Mouse (Mus musculus): ENCODE data around the gene Rsrc1. TPM values are rescaled to one million over a fixed set of nuclear protein-coding genes. Genes with fewer than 3 reads are reported as not detected.
"Not testable (repeated sequence)": the region's sequence is repeated elsewhere in the genome, so short reads cannot be mapped to it uniquely, and the experiment has no call there.

The Rsrc1 gene
- polyA plus RNA-seq, 1 experiment from 2014 or later: 47.8 TPM

GRCm38 (mm10) chr3:67059755-67060154 is 78.6 kb downstream of the Rsrc1 start:
- ATAC-seq (ENCODE audit: low FRiP score) (no peak), DNase-seq (ENCODE audit: low spot score) (no peak)
- Histone ChIP-seq H3K27me3 (ENCODE audit: control insufficient read depth, insufficient read depth, low read length) (no peaks in the 10 kb centered on the region), H3K9me3 (ENCODE audit: control insufficient read depth, low read length) (no peaks in the 10 kb centered on the region), H3K27ac (ENCODE audit: low read depth, low read length) (no peak overlapping the region), H3K4me1 (replicated peaks; ENCODE audit: control insufficient read depth, insufficient read depth, low read length) (no peaks in the 10 kb centered on the region), H3K36me3 (ENCODE audit: control insufficient read depth, insufficient read depth, low read length) (no peaks in the 10 kb centered on the region), H3K4me2 (replicated peaks; ENCODE audit: low read depth, low read length) (no peak overlapping the region), H3K4me3 (ENCODE audit: low read depth, low read length) (no peak overlapping the region), H3K9ac (ENCODE audit: low read depth, low read length) (no peak overlapping the region)
- WGBS: 99% methylated on average over 2 of the region's 2 CpGs

- no peaks in the 10 kb centered on the region for H3K27me3 ChIP-seq (ENCODE audit: control insufficient read depth, insufficient read depth, low read length)
- no peaks in the 10 kb centered on the region for H3K36me3 ChIP-seq (ENCODE audit: control insufficient read depth, insufficient read depth, low read length)
- DNase-seq (ENCODE audit: low spot score) (no peak), ATAC-seq (ENCODE audit: low FRiP score) (no peak)
- no peaks in the 10 kb centered on the region for H3K4me1 ChIP-seq (replicated peaks; ENCODE audit: control insufficient read depth, insufficient read depth, low read length)
- H3K9ac ChIP-seq (ENCODE audit: low read depth, low read length): no peak overlapping the region
- no peaks in the 10 kb centered on the region for H3K9me3 ChIP-seq (ENCODE audit: control insufficient read depth, low read length)
- H3K4me3 ChIP-seq (ENCODE audit: low read depth, low read length): no peak overlapping the region
- 85% methylated on average over 11 of the region's 11 CpGs for WGBS
- no peak overlapping the region for H3K4me2 ChIP-seq (replicated peaks; ENCODE audit: low read depth, low read length)
- H3K27ac ChIP-seq (ENCODE audit: low read depth, low read length): no peak overlapping the region
Observed at GRCm38 (mm10) chr3:67070575-67071488, 89.6 kb downstream of the Rsrc1 start.

GRCm38 (mm10) chr3:67073653-67074052 is 92.5 kb downstream of the Rsrc1 start:
- not testable (repeated sequence) for H3K27ac ChIP-seq (ENCODE audit: low read depth, low read length); H3K36me3 ChIP-seq (ENCODE audit: control insufficient read depth, insufficient read depth, low read length); H3K4me2 ChIP-seq (replicated peaks; ENCODE audit: low read depth, low read length); H3K4me1 ChIP-seq (replicated peaks; ENCODE audit: control insufficient read depth, insufficient read depth, low read length); H3K9me3 ChIP-seq (ENCODE audit: control insufficient read depth, low read length); H3K9ac ChIP-seq (ENCODE audit: low read depth, low read length); H3K4me3 ChIP-seq (ENCODE audit: low read depth, low read length); H3K27me3 ChIP-seq (ENCODE audit: control insufficient read depth, insufficient read depth, low read length)
- 0 out of 2 replicates have a peak, but pooled peaks have one; percentile 12 for ATAC-seq (ENCODE audit: low FRiP score)
- peak; percentile 15 for DNase-seq (ENCODE audit: low spot score)

- H3K4me2 ChIP-seq (replicated peaks; ENCODE audit: low read depth, low read length): no peak overlapping the region
Observed at GRCm38 (mm10) chr3:67075484-67075883, 94.3 kb downstream of the Rsrc1 start.

GRCm38 (mm10) chr3:67084742-67085141 is 103.6 kb downstream of the Rsrc1 start:
- WGBS: 87% methylated on average over 1 of the region's 1 CpGs
- H3K9me3 ChIP-seq (ENCODE audit: control insufficient read depth, low read length): no peaks in the 10 kb centered on the region
- H3K27me3 ChIP-seq (ENCODE audit: control insufficient read depth, insufficient read depth, low read length): no peaks in the 10 kb centered on the region
- no peak overlapping the region for H3K4me2 ChIP-seq (replicated peaks; ENCODE audit: low read depth, low read length)
- ATAC-seq (ENCODE audit: low FRiP score) (no peak), DNase-seq (ENCODE audit: low spot score) (no peak)
- H3K27ac ChIP-seq (ENCODE audit: low read depth, low read length): no peak overlapping the region
- no peak overlapping the region for H3K9ac ChIP-seq (ENCODE audit: low read depth, low read length)
- H3K4me1 ChIP-seq (replicated peaks; ENCODE audit: control insufficient read depth, insufficient read depth, low read length): no peaks in the 10 kb centered on the region
- H3K36me3 ChIP-seq (ENCODE audit: control insufficient read depth, insufficient read depth, low read length): no peaks in the 10 kb centered on the region
- no peak overlapping the region for H3K4me3 ChIP-seq (ENCODE audit: low read depth, low read length)

More at GRCm38 (mm10) chr3:67075484-67075883, 94.3 kb downstream of the Rsrc1 start:
- no peaks in the 10 kb centered on the region for H3K27me3 ChIP-seq (ENCODE audit: control insufficient read depth, insufficient read depth, low read length)
- no peak overlapping the region for H3K9ac ChIP-seq (ENCODE audit: low read depth, low read length)
- no peak for ATAC-seq (ENCODE audit: low FRiP score)
- 91% methylated on average over 2 of the region's 2 CpGs for WGBS
- H3K36me3 ChIP-seq (ENCODE audit: control insufficient read depth, insufficient read depth, low read length): no peaks in the 10 kb centered on the region
- no peak overlapping the region for H3K4me3 ChIP-seq (ENCODE audit: low read depth, low read length)
- no peaks in the 10 kb centered on the region for H3K9me3 ChIP-seq (ENCODE audit: control insufficient read depth, low read length)
- DNase-seq (ENCODE audit: low spot score): no peak
- H3K27ac ChIP-seq (ENCODE audit: low read depth, low read length): no peak overlapping the region
- H3K4me1 ChIP-seq (replicated peaks; ENCODE audit: control insufficient read depth, insufficient read depth, low read length): no peaks in the 10 kb centered on the region

GRCm38 (mm10) chr3:67108428-67108827 is 127.2 kb downstream of the Rsrc1 start:
- Histone ChIP-seq H3K9ac (ENCODE audit: low read depth, low read length) (no peak overlapping the region), H3K4me3 (ENCODE audit: low read depth, low read length) (no peak overlapping the region), H3K4me1 (replicated peaks; ENCODE audit: control insufficient read depth, insufficient read depth, low read length) (no peaks in the 10 kb centered on the region), H3K27me3 (ENCODE audit: control insufficient read depth, insufficient read depth, low read length) (no peaks in the 10 kb centered on the region), H3K4me2 (replicated peaks; ENCODE audit: low read depth, low read length) (no peak overlapping the region), H3K36me3 (ENCODE audit: control insufficient read depth, insufficient read depth, low read length) (no peaks in the 10 kb centered on the region), H3K27ac (ENCODE audit: low read depth, low read length) (no peak overlapping the region), H3K9me3 (ENCODE audit: control insufficient read depth, low read length) (no peaks in the 10 kb centered on the region)
- WGBS: 86% methylated on average over 3 of the region's 3 CpGs
- ATAC-seq (ENCODE audit: low FRiP score) (no peak), DNase-seq (ENCODE audit: low spot score) (no peak)

GRCm38 (mm10) chr3:67116317-67116716 is 135.1 kb downstream of the Rsrc1 start:
- no peaks in the 10 kb centered on the region for H3K36me3 ChIP-seq (ENCODE audit: control insufficient read depth, insufficient read depth, low read length)
- H3K4me1 ChIP-seq (replicated peaks; ENCODE audit: control insufficient read depth, insufficient read depth, low read length): no peaks in the 10 kb centered on the region
- no peak overlapping the region for H3K4me3 ChIP-seq (ENCODE audit: low read depth, low read length)
- H3K9ac ChIP-seq (ENCODE audit: low read depth, low read length): no peak overlapping the region
- H3K27ac ChIP-seq (ENCODE audit: low read depth, low read length): no peak overlapping the region
- no peaks in the 10 kb centered on the region for H3K27me3 ChIP-seq (ENCODE audit: control insufficient read depth, insufficient read depth, low read length)
- WGBS: 80% methylated on average over 4 of the region's 4 CpGs
- ATAC-seq (ENCODE audit: low FRiP score) (no peak), DNase-seq (ENCODE audit: low spot score) (no peak)
- H3K9me3 ChIP-seq (ENCODE audit: control insufficient read depth, low read length): no peaks in the 10 kb centered on the region
- H3K4me2 ChIP-seq (replicated peaks; ENCODE audit: low read depth, low read length): no peak overlapping the region

- H3K9ac ChIP-seq (ENCODE audit: low read depth, low read length): no peak overlapping the region
- no peaks in the 10 kb centered on the region for H3K36me3 ChIP-seq (ENCODE audit: control insufficient read depth, insufficient read depth, low read length)
- DNase-seq (ENCODE audit: low spot score) (no peak), ATAC-seq (ENCODE audit: low FRiP score) (no peak)
- WGBS: 76% methylated on average over 3 of the region's 3 CpGs
- no peak overlapping the region for H3K27ac ChIP-seq (ENCODE audit: low read depth, low read length)
- H3K9me3 ChIP-seq (ENCODE audit: control insufficient read depth, low read length): no peaks in the 10 kb centered on the region
- no peak overlapping the region for H3K4me3 ChIP-seq (ENCODE audit: low read depth, low read length)
- H3K4me1 ChIP-seq (replicated peaks; ENCODE audit: control insufficient read depth, insufficient read depth, low read length): no peaks in the 10 kb centered on the region
- H3K4me2 ChIP-seq (replicated peaks; ENCODE audit: low read depth, low read length): no peak overlapping the region
- H3K27me3 ChIP-seq (ENCODE audit: control insufficient read depth, insufficient read depth, low read length): no peaks in the 10 kb centered on the region
Observed at GRCm38 (mm10) chr3:67132521-67132920, 151.3 kb downstream of the Rsrc1 start.

GRCm38 (mm10) chr3:67135749-67136375 is 154.7 kb downstream of the Rsrc1 start:
- H3K27ac ChIP-seq (ENCODE audit: low read depth, low read length): no peak overlapping the region
- H3K27me3 ChIP-seq (ENCODE audit: control insufficient read depth, insufficient read depth, low read length): no peaks in the 10 kb centered on the region
- H3K4me2 ChIP-seq (replicated peaks; ENCODE audit: low read depth, low read length): no peak overlapping the region
- H3K36me3 ChIP-seq (ENCODE audit: control insufficient read depth, insufficient read depth, low read length): no peaks in the 10 kb centered on the region
- H3K4me3 ChIP-seq (ENCODE audit: low read depth, low read length): no peak overlapping the region
- DNase-seq (ENCODE audit: low spot score) (no peak), ATAC-seq (ENCODE audit: low FRiP score) (no peak)
- 89% methylated on average over 2 of the region's 2 CpGs for WGBS
- H3K4me1 ChIP-seq (replicated peaks; ENCODE audit: control insufficient read depth, insufficient read depth, low read length): no peaks in the 10 kb centered on the region
- H3K9ac ChIP-seq (ENCODE audit: low read depth, low read length): no peak overlapping the region
- no peaks in the 10 kb centered on the region for H3K9me3 ChIP-seq (ENCODE audit: control insufficient read depth, low read length)
